Mouse (Mus musculus) v-Abl transformed pro-B cells (cell line): ENCODE measurements around the gene Lce1c.
"Not testable (repeated sequence)": the region's sequence is repeated elsewhere in the genome, so short reads cannot be mapped to it uniquely, and the experiment has no call there.

Experiments
- in situ Hi-C, 2 experiments: fragments of 400-800 bp; cut with MboI; formaldehyde crosslinking; loops; one replicate each; pipeline ENCODE4 v1.15.1; 2025; ENCODE audit not compliant: unreplicated experiment in 2 of 2

Gene Lce1c

GRCm38 (mm10) chr3:92678947-92679346 lies at the start of gene Lce1c:
Gene Lce1c, plus strand, starts transcription at chr3:92679247.
- in situ Hi-C loops = no loop called here

- in situ Hi-C loops = no loop called here
Observed at GRCm38 (mm10) chr3:92637745-92638652, 41.0 kb upstream of the Lce1c start.

GRCm38 (mm10) chr3:92638653-92638991 lies 40.4 kb upstream of the Lce1c start:
- in situ Hi-C loops = no loop called here

GRCm38 (mm10) chr3:92639854-92640253 lies 39.2 kb upstream of the Lce1c start:
- in situ Hi-C loops = no loop called here

GRCm38 (mm10) chr3:92648207-92648606 lies 30.8 kb upstream of the Lce1c start, which contains the start of gene Lce1a1:
Gene Lce1a1, minus strand, starts transcription at chr3:92648307.
- in situ Hi-C loops = no loop called here

GRCm38 (mm10) chr3:92656826-92657225 lies 22.2 kb upstream of the Lce1c start, which contains the start of gene Lce1b:
Gene Lce1b, minus strand, starts transcription at chr3:92656926.
- in situ Hi-C loops = no loop called here

- in situ Hi-C loops = no loop called here
Observed at GRCm38 (mm10) chr3:92670215-92670614, 8.8 kb upstream of the Lce1c start, which contains the start of gene Lce1a2. Gene Lce1a2, minus strand, starts transcription at chr3:92670315.

- in situ Hi-C loops = no loop called here
Observed at GRCm38 (mm10) chr3:92687110-92687509, 8.1 kb downstream of the Lce1c start, which contains the start of gene Lce1d. Gene Lce1d, minus strand, starts transcription at chr3:92687210.

GRCm38 (mm10) chr3:92689154-92689553 lies 10.1 kb downstream of the Lce1c start:
- in situ Hi-C loops = not testable (repeated sequence)

GRCm38 (mm10) chr3:92691688-92692087 lies 12.6 kb downstream of the Lce1c start:
- in situ Hi-C loops = no loop called here

- in situ Hi-C loops = no loop called here
Observed at GRCm38 (mm10) chr3:92694613-92695012, 15.6 kb downstream of the Lce1c start.

- in situ Hi-C loops = no loop called here
Observed at GRCm38 (mm10) chr3:92708974-92709373, 29.9 kb downstream of the Lce1c start, which contains the start of gene Lce1e. Gene Lce1e, minus strand, starts transcription at chr3:92709074.

- in situ Hi-C loops = no loop called here
Observed at GRCm38 (mm10) chr3:92715122-92715521, 36.1 kb downstream of the Lce1c start.

GRCm38 (mm10) chr3:92720250-92720649 lies 41.2 kb downstream of the Lce1c start, which contains the start of gene Lce1f:
Gene Lce1f, minus strand, starts transcription at chr3:92720350.
- in situ Hi-C loops = no loop called here

GRCm38 (mm10) chr3:92722631-92723030 lies 43.6 kb downstream of the Lce1c start:
- in situ Hi-C loops = no loop called here
